In the genomic region with DNA sequence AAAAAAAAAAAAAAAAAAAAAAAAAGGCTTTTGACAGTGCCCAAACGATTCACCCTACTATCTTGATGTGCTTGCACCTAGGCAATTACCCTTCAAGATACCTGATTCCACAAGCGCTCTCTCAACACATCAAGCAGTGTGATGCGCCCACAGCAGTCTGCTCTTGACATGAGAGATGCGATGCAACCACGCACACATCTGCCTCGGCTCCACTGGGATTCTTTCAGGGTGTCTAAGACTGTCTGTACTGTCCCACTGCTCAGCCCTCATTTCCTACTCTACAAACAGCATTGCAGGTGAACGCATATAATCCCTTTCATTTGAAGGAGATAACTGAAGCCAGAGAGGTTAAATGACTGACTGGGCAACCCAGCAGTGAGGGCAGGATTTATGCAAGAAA, we compare ENCODE assay signal across 8 mouse cellular contexts. TPM values are rescaled to one million over a fixed set of nuclear protein-coding genes. Genes with fewer than 3 reads are reported as not detected.
DNase-seq lines count a peak whose midpoint lies in the region; ATAC-seq lines count a peak whose summit lies in the region.

No protein-coding gene starts in this region.

- peak overlapping the region; percentile 98 for H3K9ac ChIP-seq in neural tube, embryonic 11.5 days (ENCODE audit: low read length)
- H3K9ac ChIP-seq in intestine, embryonic 16.5 days (ENCODE audit: low read depth, low read length), result peak overlapping the region; percentile 95
- H3K9ac ChIP-seq in neural tube, embryonic 14.5 days (replicated peaks; ENCODE audit: low read depth, low read length), result peak overlapping the region; percentile 97

- 63% methylated on average over 7 of the region's 7 CpGs for WGBS in neural tube, embryonic 11.5 days
- 48% methylated on average over 7 of the region's 7 CpGs for WGBS in intestine, embryonic 16.5 days
- 59% methylated on average over 7 of the region's 7 CpGs for WGBS in neural tube, embryonic 14.5 days

- peak overlapping the region; percentile 84 for H3K4me2 ChIP-seq in neural tube, embryonic 11.5 days (ENCODE audit: low read depth)
- peak overlapping the region; percentile 54 for H3K4me2 ChIP-seq in intestine, embryonic 16.5 days (ENCODE audit: low read depth, low read length)
- H3K4me2 ChIP-seq in neural tube, embryonic 14.5 days (ENCODE audit: low read depth, low read length), result peak overlapping the region; percentile 90

- no peak for ATAC-seq in erythroblast, adult 5-6 weeks (replicated peaks; ENCODE audit: low FRiP score, poor library complexity, severe bottlenecking)
- ATAC-seq in neural tube, embryonic 11.5 days (ENCODE audit: insufficient read depth, low FRiP score, low TSS enrichment), result no peak
- no peak for ATAC-seq in intestine, embryonic 16.5 days
- no peak for ATAC-seq in neural tube, embryonic 14.5 days (ENCODE audit: low read depth)

- H3K4me1 ChIP-seq in erythroblast, embryonic 14.5 days (ENCODE audit: control insufficient read depth), result peaks cover 22% of the 10 kb centered on the region
- H3K4me1 ChIP-seq in neural tube, embryonic 11.5 days (ENCODE audit: control insufficient read depth, insufficient read depth, low read length), result peaks cover 9% of the 10 kb centered on the region
- H3K4me1 ChIP-seq in intestine, embryonic 16.5 days (ENCODE audit: control insufficient read depth, insufficient read depth, low read length), result peaks cover 18% of the 10 kb centered on the region
- peaks cover 11% of the 10 kb centered on the region for H3K4me1 ChIP-seq in neural tube, embryonic 14.5 days (ENCODE audit: control insufficient read depth, insufficient read depth, low read length)

- peaks cover 43% of the 10 kb centered on the region for H3K36me3 ChIP-seq in erythroblast, embryonic 14.5 days (ENCODE audit: control insufficient read depth)
- H3K36me3 ChIP-seq in neural tube, embryonic 11.5 days (ENCODE audit: control insufficient read depth, insufficient read depth, low read length), result peaks cover 14% of the 10 kb centered on the region
- H3K36me3 ChIP-seq in intestine, embryonic 16.5 days (ENCODE audit: control insufficient read depth, insufficient read depth, low read length), result peaks cover 19% of the 10 kb centered on the region
- H3K36me3 ChIP-seq in neural tube, embryonic 14.5 days (ENCODE audit: control insufficient read depth, insufficient read depth, low read length), result peaks cover 29% of the 10 kb centered on the region

- no peak overlapping the region for H3K27ac ChIP-seq in neural tube, embryonic 11.5 days (ENCODE audit: low read depth, low read length)
- H3K27ac ChIP-seq in intestine, embryonic 16.5 days (ENCODE audit: low read length), result no peak overlapping the region
- H3K27ac ChIP-seq in neural tube, embryonic 14.5 days (ENCODE audit: low read depth, low read length), result no peak overlapping the region

- H3K9me3 ChIP-seq in erythroblast, embryonic 14.5 days (ENCODE audit: control insufficient read depth, low read length), result no peaks in the 10 kb centered on the region
- no peaks in the 10 kb centered on the region for H3K9me3 ChIP-seq in neural tube, embryonic 11.5 days (ENCODE audit: control insufficient read depth, low read length)
- no peaks in the 10 kb centered on the region for H3K9me3 ChIP-seq in intestine, embryonic 16.5 days (ENCODE audit: control insufficient read depth, low read length)
- H3K9me3 ChIP-seq in neural tube, embryonic 14.5 days (ENCODE audit: control insufficient read depth, low read length), result no peaks in the 10 kb centered on the region

- H3K27me3 ChIP-seq in erythroblast, embryonic 14.5 days (ENCODE audit: control insufficient read depth), result no peaks in the 10 kb centered on the region
- no peaks in the 10 kb centered on the region for H3K27me3 ChIP-seq in neural tube, embryonic 11.5 days (ENCODE audit: control insufficient read depth, insufficient read depth, low read length)
- H3K27me3 ChIP-seq in intestine, embryonic 16.5 days (replicated peaks; ENCODE audit: control insufficient read depth, insufficient read depth, low read length), result no peaks in the 10 kb centered on the region
- no peaks in the 10 kb centered on the region for H3K27me3 ChIP-seq in neural tube, embryonic 14.5 days (ENCODE audit: control insufficient read depth, insufficient read depth, low read length)

- no peak for DNase-seq in neural tube, embryonic 11.5 days (ENCODE audit: low spot score)
- no peak for DNase-seq in neural tube, embryonic 10.5 days (ENCODE audit: extremely low spot score, low spot score)
- DNase-seq in layer of hippocampus, adult 11-12 months (ENCODE audit: low spot score), result no peak
- DNase-seq in gastrocnemius, adult 8-10 months (ENCODE audit: low spot score in 2 of 2), result no peak

- H3K4me3 ChIP-seq in erythroblast, embryonic 14.5 days (replicated peaks), result peak overlapping the region; percentile 70
- H3K4me3 ChIP-seq in neural tube, embryonic 11.5 days (ENCODE audit: low read depth, low read length), result peak overlapping the region; percentile 96
- H3K4me3 ChIP-seq in intestine, embryonic 16.5 days (ENCODE audit: low read length), result peak overlapping the region; percentile 92
- H3K4me3 ChIP-seq in neural tube, embryonic 14.5 days (ENCODE audit: low read depth, low read length), result peak overlapping the region; percentile 97

RNA-seq across cellular contexts. Expression of gene Dync1li2, which starts 1.2 kb away (rescaled TPM):
- 1.1 and 1.4 TPM in 2 replicates for polyA plus RNA-seq in erythroblast, embryonic 14.5 days (2012)
- total RNA-seq in erythroblast, adult 5-6 weeks (2015; ENCODE audit: low replicate concordance), result 22.8 and 30.4 TPM in 2 replicates
- 48.3 and 63.4 TPM in 2 replicates for total RNA-seq in erythroblast, adult 5-6 weeks (2017; ENCODE audit: low replicate concordance)
- polyA plus RNA-seq in neural tube, embryonic 11.5 days (2014; fragmentation: Nextera tagmentation; extraction: Ambion mirVana), result 78.2 and 82.2 TPM in 2 replicates
- polyA plus RNA-seq in intestine, embryonic 16.5 days (2015; fragmentation: Nextera tagmentation; extraction: Ambion mirVana), result 38.7 and 39.7 TPM in 2 replicates
- polyA plus RNA-seq in neural tube, embryonic 14.5 days (2014; fragmentation: Nextera tagmentation; extraction: Ambion mirVana), result 84.9 and 113 TPM in 2 replicates
- 100 to 1,000 TPM in 1 of 4 experiments, 10 to 100 TPM in 3; 63.1 to 122 (median 75.8) TPM for total RNA-seq in gastrocnemius, adult 8-10 months (2022)

RNA-seq across cellular contexts. Expression of gene Cmtm4, which starts 46.0 kb away (rescaled TPM):
- 0.01 and 0.02 TPM in 2 replicates for polyA plus RNA-seq in erythroblast, embryonic 14.5 days (2012)
- 0.96 and 1.0 TPM in 2 replicates for total RNA-seq in erythroblast, adult 5-6 weeks (2015; ENCODE audit: low replicate concordance)
- total RNA-seq in erythroblast, adult 5-6 weeks (2017; ENCODE audit: low replicate concordance), result 0.51 and 0.70 TPM in 2 replicates
- 2.8 and 3.2 TPM in 2 replicates for polyA plus RNA-seq in neural tube, embryonic 11.5 days (2014; fragmentation: Nextera tagmentation; extraction: Ambion mirVana)
- polyA plus RNA-seq in intestine, embryonic 16.5 days (2015; fragmentation: Nextera tagmentation; extraction: Ambion mirVana), result 4.2 and 5.1 TPM in 2 replicates
- polyA plus RNA-seq in neural tube, embryonic 14.5 days (2014; fragmentation: Nextera tagmentation; extraction: Ambion mirVana), result 2.9 and 3.9 TPM in 2 replicates
- 1 to 10 TPM; 4.0 to 4.9 (median 4.7) TPM for total RNA-seq in gastrocnemius, adult 8-10 months (2022)

Comparison
In these comparisons a context has a peak if more than half of its experiments do, and no peak if none do; other contexts are left out.
1. RNA of gene Dync1li2, which starts 1.2 kb away (polyA plus RNA-seq): 84.9 to 113 TPM in neural tube, embryonic 14.5 days, 78.2 to 82.2 TPM in neural tube, embryonic 11.5 days and 38.7 to 39.7 TPM in intestine, embryonic 16.5 days; 1.1 to 1.4 TPM in erythroblast, embryonic 14.5 days; every median in the first group is over 10 times any median in the second.
2. Peak in every context shown above with its lines, with median percentiles within 50 percentile points of each other: H3K4me3 ChIP-seq, H3K4me2 ChIP-seq and H3K9ac ChIP-seq.